Comparison of ENCODE assay signal across 9 mouse cellular contexts in the genomic region with DNA sequence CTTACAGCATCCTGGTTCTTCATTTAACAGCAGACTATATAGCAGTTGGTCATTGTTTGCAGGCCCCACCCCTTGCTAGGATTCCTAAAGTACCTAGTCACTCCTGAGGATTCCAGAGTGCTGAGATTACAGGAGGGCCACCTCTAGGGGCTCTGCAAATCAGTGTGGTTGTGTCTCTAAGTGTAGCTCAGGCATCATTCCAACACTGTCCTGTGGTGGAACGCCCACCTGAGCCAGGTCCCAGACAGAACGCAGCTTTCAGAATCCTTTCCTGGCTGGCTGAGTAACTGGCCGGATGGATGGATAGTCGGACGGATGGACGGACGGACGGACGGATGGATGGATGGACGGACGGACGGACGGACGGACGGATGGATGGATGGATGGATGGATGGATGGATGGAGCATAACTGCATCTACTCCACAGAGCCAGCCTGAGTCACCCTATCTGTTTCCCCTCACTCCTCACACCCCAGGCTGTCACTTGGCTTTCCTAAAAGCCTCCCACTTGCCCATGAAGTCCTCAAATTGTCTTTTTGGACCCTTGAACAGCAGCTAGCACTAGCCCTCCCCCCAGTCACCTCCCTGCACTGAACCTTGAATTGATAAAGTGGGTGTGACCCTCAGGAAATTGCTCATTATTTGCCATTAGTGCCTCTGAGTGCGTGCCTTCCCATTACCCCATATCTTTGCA. TPM values are rescaled to one million over a fixed set of nuclear protein-coding genes. Genes with fewer than 3 reads are reported as not detected.
DNase-seq lines count a peak whose midpoint lies in the region; ATAC-seq and TF ChIP-seq lines count a peak whose summit lies in the region.
"Had no signal": no experiment of that assay in that cellular context is flagged by ENCODE, and none has a peak within 500 bp of the region (broad histone marks: within the 10 kb centered on the region; RNA-seq: fewer than 3 reads in every experiment).

No protein-coding gene starts in this region.

- peak overlapping the region; percentile 74 for H3K4me2 ChIP-seq in hindbrain, embryonic 11.5 days (replicated peaks; ENCODE audit: low read depth, low read length)

- intact Hi-C loops in heart, adult 2 months (cut with DNase I) = no loop called here

- ATAC-seq in hindbrain, embryonic 11.5 days (ENCODE audit: low FRiP score) = no peak; the same call in 1 of the 2 replicates

- H3K27me3 ChIP-seq in heart, adult 2 months (ENCODE audit: control insufficient read depth, insufficient read depth, low read length) = peaks cover 2% of the 10 kb centered on the region; the same call in 1 of the 2 replicates
- H3K27me3 ChIP-seq in hindbrain, embryonic 11.5 days (ENCODE audit: control insufficient read depth, insufficient read depth, low read length) = no peaks in the 10 kb centered on the region; the same call in 1 of the 2 replicates
- peaks cover 29% of the 10 kb centered on the region for H3K27me3 ChIP-seq in midbrain, embryonic 10.5 days (ENCODE audit: low read depth, poor library complexity, severe bottlenecking)

- no peaks in the 10 kb centered on the region for H3K9me3 ChIP-seq in hindbrain, embryonic 11.5 days (ENCODE audit: control insufficient read depth, low read length)
- no peaks in the 10 kb centered on the region for H3K9me3 ChIP-seq in midbrain, embryonic 10.5 days (replicated peaks)

- no peak for TF ChIP-seq POLR2A in heart, adult 2 months (IDR thresholded peaks at IDR 0.05; ENCODE audit: insufficient read depth, low read depth, low read length)

- peak overlapping the region; percentile 39 for H3K4me3 ChIP-seq in heart, adult 2 months
- peak overlapping the region; percentile 41 for H3K4me3 ChIP-seq in hindbrain, embryonic 11.5 days (ENCODE audit: low read depth, low read length)
- H3K4me3 ChIP-seq in midbrain, embryonic 10.5 days = peak overlapping the region; percentile 58

- H3K27ac ChIP-seq in heart, adult 2 months = no peak overlapping the region; the same call in 1 of the 2 replicates
- H3K27ac ChIP-seq in hindbrain, embryonic 11.5 days (ENCODE audit: low read depth, low read length) = no peak overlapping the region
- H3K27ac ChIP-seq in midbrain, embryonic 10.5 days (replicated peaks) = peak overlapping the region; percentile 79; the same call in 1 of the 2 replicates

- H3K36me3 ChIP-seq in heart, adult 2 months (ENCODE audit: control insufficient read depth, insufficient read depth, low read length) = no peaks in the 10 kb centered on the region
- no peaks in the 10 kb centered on the region for H3K36me3 ChIP-seq in hindbrain, embryonic 11.5 days (ENCODE audit: control insufficient read depth, insufficient read depth, low read length)
- no peaks in the 10 kb centered on the region for H3K36me3 ChIP-seq in midbrain, embryonic 10.5 days

- WGBS in heart, adult 2 months = 58% methylated on average over 16 of the region's 16 CpGs
- 64% methylated on average over 16 of the region's 16 CpGs for WGBS in hindbrain, embryonic 11.5 days
- 70% methylated on average over 16 of the region's 16 CpGs for WGBS in midbrain, embryonic 10.5 days

- TF ChIP-seq EP300 in heart, adult 2 months (IDR thresholded peaks at IDR 0.05; ENCODE audit: insufficient read depth, low read depth, low read length) = no peak

- H3K4me1 ChIP-seq in heart, adult 2 months (ENCODE audit: control insufficient read depth, insufficient read depth, low read length) = peaks cover 4% of the 10 kb centered on the region
- H3K4me1 ChIP-seq in hindbrain, embryonic 11.5 days (replicated peaks; ENCODE audit: control insufficient read depth, insufficient read depth, low read length) = no peaks in the 10 kb centered on the region
- peaks cover 15% of the 10 kb centered on the region for H3K4me1 ChIP-seq in midbrain, embryonic 10.5 days

- DNase-seq in heart, adult 2 months = no peak
- no peak for DNase-seq in heart, adult 8-10 months (ENCODE audit: low spot score)
- peak; percentile 78 for DNase-seq in ZHBTc4 (ENCODE audit: low read depth, low spot score)
- DNase-seq in hindbrain, embryonic 11.5 days (ENCODE audit: low spot score) = no peak
- no peak for DNase-seq in midbrain, embryonic 10.5 days (ENCODE audit: low spot score)
- DNase-seq in adrenal gland, postnatal 4 days (ENCODE audit: low spot score in 2 of 2) = no peak
- no peak for DNase-seq in retina, embryonic 14.5 days (ENCODE audit: low spot score)
- no peak for DNase-seq in cerebellum, adult 11 months
- DNase-seq: cerebellum, adult 11-12 months had no signal

- no peaks in the 10 kb centered on the region for H3K79me2 ChIP-seq in heart, adult 2 months (replicated peaks; ENCODE audit: control insufficient read depth, insufficient read depth, low read length)

- TF ChIP-seq CTCF in heart, adult 2 months (IDR thresholded peaks at IDR 0.05) = no peak

- no peak overlapping the region for H3K9ac ChIP-seq in heart, adult 2 months (ENCODE audit: low read depth, low read length)
- H3K9ac ChIP-seq in hindbrain, embryonic 11.5 days (ENCODE audit: low read depth, low read length) = peak overlapping the region; percentile 55; the same call in 1 of the 2 replicates

RNA-seq across cellular contexts. Expression of a gene that starts 0.4 kb away (rescaled TPM):
- under 1 TPM; 0.23 to 0.32 TPM for total RNA-seq in heart, adult 2 months (2021)
- polyA plus RNA-seq in heart, adult 2 months (2012; rRNA removed) = 0.31 and 0.59 TPM in 2 replicates
- total RNA-seq in heart, adult 8-10 months (2022) = under 1 TPM in 2 of 4 experiments, not detected in 2; 0.14 to 0.41 TPM
- polyA plus RNA-seq in hindbrain, embryonic 11.5 days (2014; fragmentation: Nextera tagmentation; extraction: Ambion mirVana) = 1.8 and 2.1 TPM in 2 replicates
- 0.70 and 1.3 TPM in 2 replicates for polyA plus RNA-seq in midbrain, embryonic 10.5 days (2016; fragmentation: Nextera tagmentation; extraction: Ambion mirVana)
- total RNA-seq in adrenal gland, postnatal 4 days (2021) = 1 to 10 TPM; 1.5 to 2.0 TPM

RNA-seq across cellular contexts. Expression of a gene that starts 41.3 kb away (rescaled TPM):
- total RNA-seq in heart, adult 2 months (2021) = 10 to 100 TPM; 14.3 to 14.6 TPM
- polyA plus RNA-seq in heart, adult 2 months (2012; rRNA removed) = 10.3 and 13.6 TPM in 2 replicates
- 10 to 100 TPM; 14.0 to 17.9 (median 16.1) TPM for total RNA-seq in heart, adult 8-10 months (2022)
- polyA plus RNA-seq in hindbrain, embryonic 11.5 days (2014; fragmentation: Nextera tagmentation; extraction: Ambion mirVana) = 37.3 and 41.2 TPM in 2 replicates
- polyA plus RNA-seq in midbrain, embryonic 10.5 days (2016; fragmentation: Nextera tagmentation; extraction: Ambion mirVana) = 38.4 and 42.4 TPM in 2 replicates
- total RNA-seq in adrenal gland, postnatal 4 days (2021) = 10 to 100 TPM; 46.9 to 51.3 TPM
